Mouse (Mus musculus) hindbrain, embryonic 10.5 days (tissue): ENCODE measurements around the gene Atf2. TPM values are rescaled to one million over a fixed set of nuclear protein-coding genes. Genes with fewer than 3 reads are reported as not detected.
"Not testable (repeated sequence)": the region's sequence is repeated elsewhere in the genome, so short reads cannot be mapped to it uniquely, and the experiment has no call there.

Experiments used
- DNase-seq: peaks from one replicate; pipeline ENCODE4 v3.0.0-alpha.2; 2017; ENCODE audit warnings: low spot score
- H3K27ac ChIP-seq: fragments of 300-500 bp; sonication (generic); 2 replicates; pipeline ENCODE4 v1.5.1; 2016; ENCODE audit warnings: mild to moderate bottlenecking, moderate library complexity
- H3K27me3 ChIP-seq: fragments of 300-500 bp; sonication (generic); 2 replicates; pipeline ENCODE4 v1.6.1; 2016; ENCODE audit warnings: mild to moderate bottlenecking; ENCODE audit not compliant: poor library complexity, insufficient read depth, severe bottlenecking
- H3K36me3 ChIP-seq: fragments of 300-500 bp; sonication (generic); 2 replicates; pipeline ENCODE4 v1.6.1; 2016; ENCODE audit warnings: mild to moderate bottlenecking, moderate library complexity
- H3K4me1 ChIP-seq: fragments of 300-500 bp; sonication (generic); replicated peaks from 2 replicates; pipeline ENCODE4 v1.6.1; 2016; ENCODE audit warnings: mild to moderate bottlenecking
- H3K4me3 ChIP-seq: fragments of 300-500 bp; sonication (generic); 2 replicates; pipeline ENCODE4 v1.5.1; 2016; ENCODE audit warnings: mild to moderate bottlenecking, moderate library complexity
- H3K9me3 ChIP-seq: fragments of 300-500 bp; sonication (generic); 2 replicates; pipeline ENCODE4 v1.6.1; 2016; ENCODE audit warnings: mild to moderate bottlenecking, moderate library complexity
- WGBS: fragments of 180-500 bp; shearing (Covaris S2); methylation state at CpG from one replicate; pipeline ENCODE4 v1.1.7; 2016; 5-methylcytosine and 5-hydroxymethylcytosine counted together
- polyA plus RNA-seq: library from polyadenylated mRNA; unstranded; fragments of >200 nt; fragmentation: Nextera tagmentation; extraction: Ambion mirVana; gene quantifications from 2 replicates; pipeline ENCODE4 v1.2.1, GENCODE M21; 2016

Atf2 gene
- polyA plus RNA-seq, 1 experiment from 2014 or later = 70.8 TPM

- H3K4me3 ChIP-seq = no peak overlapping the region
- no peaks in the 10 kb centered on the region for H3K27me3 ChIP-seq
- 95% methylated on average over 2 of the region's 2 CpGs for WGBS
- H3K36me3 ChIP-seq = peaks cover 53% of the 10 kb centered on the region
- DNase-seq = no peak
- no peaks in the 10 kb centered on the region for H3K9me3 ChIP-seq
- H3K4me1 ChIP-seq = peaks cover 23% of the 10 kb centered on the region; the same call in 1 of the 2 replicates
- no peak overlapping the region for H3K27ac ChIP-seq
Observed at GRCm38 (mm10) chr2:73909116-73909515, 16.7 kb upstream of the Atf2 start.

DNA sequence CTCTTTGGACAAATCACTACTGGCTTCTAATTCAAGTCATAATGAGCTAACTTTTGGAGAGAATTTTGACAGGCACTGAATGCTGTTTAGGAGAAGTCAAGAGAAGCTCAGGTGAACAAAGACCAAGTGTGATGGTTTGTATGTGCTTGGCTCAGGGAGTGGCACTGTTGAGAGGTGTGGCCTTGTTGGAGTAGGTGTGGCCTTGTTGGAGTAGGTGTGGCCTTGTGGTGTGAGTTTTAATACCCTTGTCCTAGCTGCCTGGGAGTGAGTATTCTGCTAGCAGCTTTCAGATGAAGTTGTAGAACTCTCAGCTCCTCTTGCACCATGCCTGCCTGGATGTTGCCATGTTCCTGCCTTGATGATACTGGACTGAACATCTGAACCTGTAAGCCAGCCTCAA lies 12.2 kb upstream of the Atf2 start:
- not testable (repeated sequence) for H3K4me1 ChIP-seq, H3K9me3 ChIP-seq, H3K27me3 ChIP-seq, H3K4me3 ChIP-seq, H3K27ac ChIP-seq, DNase-seq
- H3K36me3 ChIP-seq = peaks cover 57% of the 10 kb centered on the region

- Histone ChIP-seq H3K4me1 (0 out of 2 replicates have a peak, but pooled peaks cover under 1% of the 10 kb centered on the region), H3K9me3 (peaks cover 3% of the 10 kb centered on the region; the same call in 1 of the 2 replicates), H3K4me3 (no peak overlapping the region), H3K27ac (no peak overlapping the region), H3K36me3 (peaks cover 45% of the 10 kb centered on the region), H3K27me3 (no peaks in the 10 kb centered on the region)
- no peak for DNase-seq
- WGBS = 98% methylated on average over 2 of the region's 2 CpGs
Observed at GRCm38 (mm10) chr2:73903536-73903935, 11.1 kb upstream of the Atf2 start.

GRCm38 (mm10) chr2:73902328-73902727 lies 9.9 kb upstream of the Atf2 start:
- H3K4me3 ChIP-seq, DNase-seq, H3K9me3 ChIP-seq, H3K27ac ChIP-seq, H3K4me1 ChIP-seq, H3K27me3 ChIP-seq: not testable (repeated sequence)
- H3K36me3 ChIP-seq = peaks cover 33% of the 10 kb centered on the region
- 97% methylated on average over 3 of the region's 3 CpGs for WGBS

- Histone ChIP-seq H3K4me3 (no peak overlapping the region), H3K9me3 (peaks cover 3% of the 10 kb centered on the region; the same call in 1 of the 2 replicates), H3K27ac (no peak overlapping the region), H3K36me3 (peaks cover 22% of the 10 kb centered on the region), H3K27me3 (no peaks in the 10 kb centered on the region), H3K4me1 (no peaks in the 10 kb centered on the region)
- DNase-seq = no peak
Observed at GRCm38 (mm10) chr2:73901169-73901568, 8.7 kb upstream of the Atf2 start.

DNA sequence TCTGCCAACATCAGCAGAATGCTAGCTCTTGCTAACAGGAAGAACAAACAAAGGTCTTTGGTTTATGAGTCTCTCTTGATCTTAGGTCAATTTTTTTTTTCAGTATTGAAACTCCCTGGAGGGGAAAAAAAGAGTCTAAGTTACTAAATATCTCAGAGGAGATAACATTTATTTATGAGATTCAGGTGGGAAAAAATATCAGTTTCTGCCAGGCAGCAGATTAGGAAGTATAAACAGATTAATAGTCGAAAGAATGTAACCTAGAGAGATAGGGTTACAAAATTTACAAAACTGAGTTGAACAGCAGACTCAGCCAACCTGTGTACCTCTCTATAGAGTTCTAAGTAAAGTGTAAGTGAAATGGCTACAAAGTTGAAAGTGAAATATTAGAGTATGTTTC lies 7.9 kb upstream of the Atf2 start:
- Histone ChIP-seq H3K36me3 (peaks cover 16% of the 10 kb centered on the region), H3K4me1 (no peaks in the 10 kb centered on the region), H3K27ac (no peak overlapping the region), H3K27me3 (no peaks in the 10 kb centered on the region), H3K9me3 (peaks cover 3% of the 10 kb centered on the region; the same call in 1 of the 2 replicates), H3K4me3 (no peak overlapping the region)
- 82% methylated on average over 1 of the region's 1 CpGs for WGBS
- DNase-seq = no peak

GRCm38 (mm10) chr2:73896919-73897318 lies 4.5 kb upstream of the Atf2 start:
- not testable (repeated sequence) for H3K9me3 ChIP-seq, H3K4me3 ChIP-seq, H3K27ac ChIP-seq, DNase-seq, H3K27me3 ChIP-seq, H3K4me1 ChIP-seq, H3K36me3 ChIP-seq
- WGBS = 69% methylated on average over 4 of the region's 4 CpGs

- WGBS = 69% methylated on average over 22 of the region's 22 CpGs
- H3K27me3 ChIP-seq = no peaks in the 10 kb centered on the region
- peaks cover 11% of the 10 kb centered on the region for H3K36me3 ChIP-seq
- peak overlapping the region; percentile 96 for H3K27ac ChIP-seq
- peaks cover 11% of the 10 kb centered on the region for H3K4me1 ChIP-seq
- H3K9me3 ChIP-seq = no peaks in the 10 kb centered on the region
- no peak for DNase-seq
- peak overlapping the region; percentile 83 for H3K4me3 ChIP-seq
Observed at GRCm38 (mm10) chr2:73893473-73894270, 1.2 kb upstream of the Atf2 start.

DNA sequence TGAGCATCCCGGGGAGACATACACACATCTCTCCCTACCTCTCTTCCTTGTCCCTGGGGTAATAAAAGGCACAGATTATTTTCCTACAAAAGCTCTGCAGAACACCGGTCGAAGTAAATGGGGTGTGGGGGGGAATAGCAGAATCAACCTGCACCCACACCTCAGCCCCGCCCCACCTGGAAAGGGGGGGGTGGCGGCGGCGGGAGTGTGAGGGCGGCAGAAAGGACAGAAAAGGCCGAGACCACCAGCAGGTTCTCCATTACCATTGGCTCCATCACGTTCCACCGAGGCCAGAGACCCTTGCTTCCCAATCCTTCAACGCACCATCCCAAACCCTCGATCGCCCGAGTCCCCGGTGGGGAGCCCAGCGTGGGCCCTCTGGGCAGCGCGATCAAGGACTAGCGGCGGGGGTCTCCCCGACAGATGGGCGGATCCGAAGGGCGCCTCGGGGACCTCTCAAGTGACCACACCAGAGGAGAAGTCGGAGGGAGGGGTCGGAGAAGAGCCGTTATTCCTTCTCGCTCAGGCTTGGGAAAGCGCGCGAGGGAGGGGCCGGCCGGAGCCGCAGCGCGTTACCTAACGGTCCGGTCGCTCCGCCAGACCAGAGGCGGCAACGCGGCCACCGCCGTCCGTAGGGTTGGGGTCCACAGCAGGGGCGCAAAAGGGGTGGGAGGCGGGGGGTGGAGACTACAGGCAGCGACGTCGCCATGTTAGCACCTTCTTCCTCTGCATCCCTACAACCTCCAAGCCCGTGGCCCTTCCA lies 557 bp downstream of the Atf2 start:
- peaks cover 17% of the 10 kb centered on the region for H3K36me3 ChIP-seq
- H3K4me3 ChIP-seq = peak overlapping the region; percentile 83
- no peak for DNase-seq
- no peaks in the 10 kb centered on the region for H3K9me3 ChIP-seq
- under 1% methylated on average over 54 of the region's 54 CpGs for WGBS
- no peaks in the 10 kb centered on the region for H3K27me3 ChIP-seq
- H3K4me1 ChIP-seq = peaks cover 11% of the 10 kb centered on the region
- peak overlapping the region; percentile 96 for H3K27ac ChIP-seq

GRCm38 (mm10) chr2:73885997-73886396 lies 6.4 kb downstream of the Atf2 start:
- 82% methylated on average over 2 of the region's 2 CpGs for WGBS

DNA sequence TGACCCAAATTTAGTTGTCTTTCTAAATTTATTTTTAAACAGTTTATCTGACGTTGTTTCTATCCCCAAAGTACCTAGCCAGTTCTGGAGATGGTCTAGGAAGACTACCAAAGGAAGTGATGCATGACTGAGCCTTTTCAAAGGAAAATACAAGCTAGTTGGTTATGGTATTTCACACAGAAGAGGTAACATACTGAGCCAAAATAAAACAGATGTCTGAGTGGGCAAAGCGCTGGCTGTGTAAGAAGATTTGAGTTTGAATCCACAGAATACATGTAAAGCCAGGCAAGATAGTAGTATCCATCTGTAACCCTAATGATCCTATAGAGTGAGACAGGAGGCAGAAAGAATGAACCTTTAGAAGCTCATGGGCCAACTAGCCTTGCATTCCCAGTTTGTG lies 14.5 kb downstream of the Atf2 start:
- Histone ChIP-seq H3K36me3 (peaks cover 36% of the 10 kb centered on the region), H3K9me3 (no peaks in the 10 kb centered on the region), H3K27ac (no peak overlapping the region), H3K4me1 (no peaks in the 10 kb centered on the region), H3K4me3 (no peak overlapping the region), H3K27me3 (no peaks in the 10 kb centered on the region)
- no peak for DNase-seq
- WGBS = 90% methylated on average over 2 of the region's 2 CpGs

More at GRCm38 (mm10) chr2:73885997-73886396, 6.4 kb downstream of the Atf2 start:
- no peak for DNase-seq
- Histone ChIP-seq H3K4me3 (no peak overlapping the region), H3K27ac (no peak overlapping the region), H3K36me3 (peaks cover 21% of the 10 kb centered on the region), H3K4me1 (peaks cover 5% of the 10 kb centered on the region; the same call in 1 of the 2 replicates), H3K27me3 (no peaks in the 10 kb centered on the region), H3K9me3 (no peaks in the 10 kb centered on the region)

DNA sequence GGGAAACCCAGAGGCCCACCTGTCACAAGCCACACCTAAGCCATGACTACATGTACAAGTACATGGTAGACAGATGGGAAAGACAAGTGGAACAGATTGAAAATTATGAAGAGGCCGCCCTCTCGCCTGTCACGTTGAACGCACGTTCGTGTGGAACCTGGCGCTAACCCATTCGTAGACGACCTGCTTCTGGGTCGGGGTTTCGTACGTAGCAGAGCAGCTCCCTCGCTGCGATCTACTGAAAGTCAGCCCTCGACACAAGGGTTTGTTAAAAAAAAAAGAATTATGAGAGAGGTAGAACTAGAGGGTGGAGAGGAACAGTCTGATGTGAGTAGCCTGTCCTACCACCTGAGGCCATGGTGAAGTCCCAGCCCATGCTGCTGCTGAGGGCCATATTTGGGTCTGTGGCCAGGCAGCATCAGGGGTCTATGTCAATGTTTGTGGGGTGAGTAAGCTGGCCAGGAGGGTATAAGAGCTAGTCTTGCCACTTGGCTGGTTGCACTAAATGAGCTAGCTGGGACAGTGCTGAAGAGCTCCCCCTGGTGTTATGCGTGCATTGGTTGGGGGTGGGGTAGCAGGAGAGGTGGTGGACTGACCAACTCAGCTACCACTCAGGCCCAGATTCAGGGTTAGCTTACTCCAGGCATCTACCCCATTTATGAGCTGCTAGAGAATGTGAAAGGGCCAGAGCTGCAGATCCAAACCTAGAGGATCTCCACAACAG lies 24.5 kb downstream of the Atf2 start:
- H3K27ac ChIP-seq = no peak overlapping the region
- no peaks in the 10 kb centered on the region for H3K4me1 ChIP-seq
- peaks cover 58% of the 10 kb centered on the region for H3K36me3 ChIP-seq
- H3K27me3 ChIP-seq = no peaks in the 10 kb centered on the region
- H3K9me3 ChIP-seq = no peaks in the 10 kb centered on the region
- H3K4me3 ChIP-seq = no peak overlapping the region
- 83% methylated on average over 16 of the region's 16 CpGs for WGBS
- peak; percentile 8 for DNase-seq
